ENCODE assay signal across 12 mouse cellular contexts in genomic region chr13:100581701-100582100, GRCm38 (mm10). TPM values are rescaled to one million over a fixed set of nuclear protein-coding genes. Genes with fewer than 3 reads are reported as not detected.
A peak's percentile ranks its signal among the peaks of the same experiment; 100 is the strongest.
DNase-seq lines count a peak whose midpoint lies in the region; ATAC-seq and TF ChIP-seq lines count a peak whose summit lies in the region.
"Had no signal": no experiment of that assay in that cellular context is flagged by ENCODE, and none has a peak within 500 bp of the region (broad histone marks: within the 10 kb centered on the region; RNA-seq: fewer than 3 reads in every experiment).

No protein-coding gene starts in this region.

- ATAC-seq in heart, embryonic 14.5 days (ENCODE audit: insufficient number of reproducible peaks, insufficient read depth, low FRiP score, low read depth): no peak
- peak; percentile 50; the same call in 1 of the 2 replicates for ATAC-seq in kidney, embryonic 16.5 days (ENCODE audit: low FRiP score, low TSS enrichment)
- no peak for ATAC-seq in forebrain, embryonic 13.5 days
- ATAC-seq: intestine, embryonic 16.5 days had no signal

- no peak overlapping the region for H3K4me3 ChIP-seq in heart, embryonic 14.5 days (ENCODE audit: control insufficient read depth in 1 of 2, insufficient read depth in 1 of 2, low read depth in 1 of 2, low read length in 2 of 2)
- H3K4me3 ChIP-seq in MEL (ENCODE audit: control insufficient read depth in 1 of 2, insufficient read depth in 1 of 2, low read depth in 2 of 2, low read length in 2 of 2): peak overlapping the region in 1 of 2 experiments; percentile 35; a peak in 3 of 4 replicates
- no peak overlapping the region for H3K4me3 ChIP-seq in kidney, embryonic 16.5 days (ENCODE audit: low read length)
- H3K4me3 ChIP-seq in forebrain, embryonic 13.5 days: no peak overlapping the region
- H3K4me3 ChIP-seq: limb, embryonic 15.5 days; neural tube, embryonic 15.5 days had no signal

- no peak for TF ChIP-seq CTCF in MEL (IDR thresholded peaks at IDR 0.05 in 2 of 3, conservative IDR thresholded peaks at IDR 0.05 in 1 of 3; ENCODE audit: control insufficient read depth in 1 of 3, insufficient read depth in 1 of 3, low read depth in 2 of 3, low read length in 3 of 3, poor library complexity in 1 of 3, severe bottlenecking in 1 of 3)

- 21% methylated on average over 3 of the region's 3 CpGs for whole genome bisulfite sequencing in heart, embryonic 14.5 days
- 18% methylated on average over 3 of the region's 3 CpGs for WGBS in kidney, embryonic 16.5 days
- WGBS in forebrain, embryonic 13.5 days: 41% methylated on average over 3 of the region's 3 CpGs

- TF ChIP-seq POLR2A in MEL (IDR thresholded peaks at IDR 0.05; ENCODE audit: control insufficient read depth in 1 of 2, insufficient read depth in 1 of 2, low read depth in 1 of 2, low read length in 2 of 2, poor library complexity in 1 of 2): no peak

- no peak for DNase-seq in heart, adult 8-10 months (ENCODE audit: low spot score)
- DNase-seq in MEL (ENCODE audit: low read depth, low spot score): peak; percentile 6
- DNase-seq in brain, adult 2 months (ENCODE audit: low read depth, low spot score): peak; percentile 32
- DNase-seq in gastrocnemius, postnatal 25 days: no peak
- no peak for DNase-seq in spleen, postnatal 10 days (ENCODE audit: low spot score in 2 of 2)
- DNase-seq: lung, postnatal 14 days had no signal

- H3K79me2 ChIP-seq in MEL (ENCODE audit: control insufficient read depth, insufficient read depth, low read length, poor library complexity): no peaks in the 10 kb centered on the region

- H3K4me1 ChIP-seq in heart, embryonic 14.5 days (ENCODE audit: control insufficient read depth in 2 of 2, insufficient read depth in 2 of 2, low read length in 2 of 2): peaks cover 0 to 3% of the 10 kb centered on the region in 2 experiments; a peak in 2 of 4 replicates
- no peaks in the 10 kb centered on the region; a peak in 1 of 4 replicates for H3K4me1 ChIP-seq in MEL (ENCODE audit: control insufficient read depth in 1 of 2, insufficient read depth in 2 of 2, low read length in 2 of 2)
- H3K4me1 ChIP-seq in kidney, embryonic 16.5 days (ENCODE audit: insufficient read depth, low read length): peaks cover 6% of the 10 kb centered on the region; the same call in 1 of the 2 replicates
- peaks cover 6% of the 10 kb centered on the region; the same call in 1 of the 2 replicates for H3K4me1 ChIP-seq in forebrain, embryonic 13.5 days
- H3K4me1 ChIP-seq: limb, embryonic 15.5 days; neural tube, embryonic 15.5 days had no signal

- no peaks in the 10 kb centered on the region for H3K27me3 ChIP-seq in heart, embryonic 14.5 days (ENCODE audit: control insufficient read depth, insufficient read depth, low read length)
- peaks cover 0 to 1% of the 10 kb centered on the region in 2 experiments; a peak in 1 of 4 replicates for H3K27me3 ChIP-seq in MEL (ENCODE audit: control insufficient read depth in 1 of 2, insufficient read depth in 2 of 2, low read length in 2 of 2)
- H3K27me3 ChIP-seq in kidney, embryonic 16.5 days (ENCODE audit: insufficient read depth, low read length): no peaks in the 10 kb centered on the region
- H3K27me3 ChIP-seq in forebrain, embryonic 13.5 days: no peaks in the 10 kb centered on the region
- H3K27me3 ChIP-seq: limb, embryonic 15.5 days; neural tube, embryonic 15.5 days had no signal

- peak overlapping the region in 1 of 2 experiments; percentile 19; a peak in 2 of 4 replicates for H3K27ac ChIP-seq in heart, embryonic 14.5 days (replicated peaks in 1 of 2; ENCODE audit: control insufficient read depth in 1 of 2, insufficient read depth in 1 of 2, low read depth in 2 of 2, low read length in 2 of 2)
- no peak overlapping the region for H3K27ac ChIP-seq in MEL (ENCODE audit: control insufficient read depth, low read depth, low read length)
- no peak overlapping the region for H3K27ac ChIP-seq in kidney, embryonic 16.5 days (ENCODE audit: low read length)
- no peak overlapping the region for H3K27ac ChIP-seq in forebrain, embryonic 13.5 days
- H3K27ac ChIP-seq: limb, embryonic 15.5 days; neural tube, embryonic 15.5 days had no signal

- no peak for TF ChIP-seq RAD21 in MEL (IDR thresholded peaks at IDR 0.05; ENCODE audit: low read depth, low read length)

- H3K4me2 ChIP-seq in heart, embryonic 14.5 days (ENCODE audit: low read length): 0 out of 2 replicates have a peak overlapping the region, but pooled peaks have one; percentile 7
- H3K4me2 ChIP-seq in kidney, embryonic 16.5 days (replicated peaks; ENCODE audit: low read depth, low read length): 0 out of 2 replicates have a peak overlapping the region, but pooled peaks have one; percentile 10
- H3K4me2 ChIP-seq in forebrain, embryonic 13.5 days: no peak overlapping the region
- H3K4me2 ChIP-seq: limb, embryonic 15.5 days; neural tube, embryonic 15.5 days had no signal

- no peaks in the 10 kb centered on the region for H3K36me3 ChIP-seq in heart, embryonic 14.5 days (ENCODE audit: control insufficient read depth, insufficient read depth, low read length)
- no peaks in the 10 kb centered on the region; a peak in 1 of 4 replicates for H3K36me3 ChIP-seq in MEL (ENCODE audit: control insufficient read depth in 1 of 2, insufficient read depth in 2 of 2, low read length in 2 of 2)
- no peaks in the 10 kb centered on the region for H3K36me3 ChIP-seq in kidney, embryonic 16.5 days (ENCODE audit: insufficient read depth, low read length)
- H3K36me3 ChIP-seq in forebrain, embryonic 13.5 days (ENCODE audit: poor library complexity, severe bottlenecking): no peaks in the 10 kb centered on the region
- H3K36me3 ChIP-seq: limb, embryonic 15.5 days; neural tube, embryonic 15.5 days had no signal

- 0 out of 2 replicates have a peak overlapping the region, but pooled peaks have one; percentile 28 for H3K9ac ChIP-seq in heart, embryonic 14.5 days (ENCODE audit: low read length)
- no peak overlapping the region for H3K9ac ChIP-seq in MEL (ENCODE audit: control insufficient read depth, low read depth, low read length, poor library complexity, severe bottlenecking)
- no peak overlapping the region for H3K9ac ChIP-seq in kidney, embryonic 16.5 days (replicated peaks; ENCODE audit: low read length)
- no peak overlapping the region for H3K9ac ChIP-seq in forebrain, embryonic 13.5 days
- H3K9ac ChIP-seq: limb, embryonic 15.5 days; neural tube, embryonic 15.5 days had no signal

- TF ChIP-seq EP300 in MEL (IDR thresholded peaks at IDR 0.05; ENCODE audit: low read depth in 1 of 2, low read length in 2 of 2): no peak

- H3K9me3 ChIP-seq in heart, embryonic 14.5 days (ENCODE audit: control insufficient read depth, low read length): no peaks in the 10 kb centered on the region
- H3K9me3 ChIP-seq in MEL (replicated peaks; ENCODE audit: insufficient read depth, low read length): no peaks in the 10 kb centered on the region
- H3K9me3 ChIP-seq in kidney, embryonic 16.5 days (ENCODE audit: low read length): no peaks in the 10 kb centered on the region
- no peaks in the 10 kb centered on the region for H3K9me3 ChIP-seq in forebrain, embryonic 13.5 days (replicated peaks)
- H3K9me3 ChIP-seq: limb, embryonic 15.5 days; neural tube, embryonic 15.5 days had no signal

TF ChIP-seq in MEL, 35 proteins besides CTCF, POLR2A, EP300 and RAD21:
- TF ChIP-seq HCFC1 (IDR thresholded peaks at IDR 0.05; ENCODE audit: low read depth, low read length): no peak
- no peak for TF ChIP-seq NRF1 (IDR thresholded peaks at IDR 0.05; ENCODE audit: insufficient read depth, low read depth, low read length, poor library complexity, severe bottlenecking)
- TF ChIP-seq MAFK (IDR thresholded peaks at IDR 0.05; ENCODE audit: borderline replicate concordance, low read depth, low read length): no peak
- no peak for TF ChIP-seq USF2 (IDR thresholded peaks at IDR 0.05; ENCODE audit: borderline replicate concordance in 1 of 2, insufficient read depth in 1 of 2, low read depth in 1 of 2, low read length in 2 of 2)
- no peak for TF ChIP-seq NELFE (IDR thresholded peaks at IDR 0.05; ENCODE audit: low read depth, low read length)
- no peak for TF ChIP-seq MAX (IDR thresholded peaks at IDR 0.05; ENCODE audit: low read length)
- TF ChIP-seq ZMIZ1 (IDR thresholded peaks at IDR 0.05; ENCODE audit: low read depth, low read length): no peak

RNA-seq across cellular contexts. Expression of gene Ocln, which starts 29.2 kb away (rescaled TPM):
- polyA plus RNA-seq in heart, embryonic 14.5 days (2014; fragmentation: Nextera tagmentation; extraction: Ambion mirVana): 2.0 and 2.1 TPM in 2 replicates
- total RNA-seq in heart, adult 8-10 months (2022): 1 to 10 TPM in 1 of 4 experiments, under 1 TPM in 3; 0.24 to 1.1 (median 0.66) TPM
- 0.23 and 0.31 TPM in 2 replicates for total RNA-seq in MEL (2012; rRNA removed)
- under 1 TPM in 1 of 2 experiments, not detected in 1; 0.58 TPM for polyA plus RNA-seq in MEL (2012; ENCODE audit: insufficient read depth in 1 of 2, insufficient read length in 2 of 2, low read depth in 1 of 2, low replicate concordance in 2 of 2, missing spikeins in 1 of 2)
- 34.3 and 34.4 TPM in 2 replicates for polyA plus RNA-seq in kidney, embryonic 16.5 days (2015; fragmentation: Nextera tagmentation; extraction: Ambion mirVana)
- total RNA-seq in gastrocnemius, postnatal 25 days (2021): under 1 TPM in 1 of 2 experiments, not detected in 1; 0.32 TPM
- 2.8 and 3.5 TPM in 2 replicates for polyA plus RNA-seq in forebrain, embryonic 13.5 days (2015; fragmentation: Nextera tagmentation; extraction: Ambion mirVana)

RNA-seq across cellular contexts. Expression of gene Marveld2, which starts 35.1 kb away (rescaled TPM):
- 3.1 and 3.6 TPM in 2 replicates for polyA plus RNA-seq in heart, embryonic 14.5 days (2014; fragmentation: Nextera tagmentation; extraction: Ambion mirVana)
- total RNA-seq in heart, adult 8-10 months (2022): under 1 TPM; 0.37 to 0.90 (median 0.63) TPM
- total RNA-seq in MEL (2012; rRNA removed): not detected in 2 replicates
- not detected for polyA plus RNA-seq in MEL (2012; ENCODE audit: insufficient read depth in 1 of 2, insufficient read length in 2 of 2, low read depth in 1 of 2, low replicate concordance in 2 of 2, missing spikeins in 1 of 2)
- polyA plus RNA-seq in kidney, embryonic 16.5 days (2015; fragmentation: Nextera tagmentation; extraction: Ambion mirVana): 18.8 and 20.5 TPM in 2 replicates
- under 1 TPM; 0.28 to 0.38 TPM for total RNA-seq in gastrocnemius, postnatal 25 days (2021)
- 1.1 TPM in 2 replicates for polyA plus RNA-seq in forebrain, embryonic 13.5 days (2015; fragmentation: Nextera tagmentation; extraction: Ambion mirVana)

Comparison
In these comparisons a context has a peak if more than half of its experiments do, and no peak if none do; other contexts are left out.
1. DNase-seq: peak in MEL (single experiment) and brain, adult 2 months (single experiment); none in heart, adult 8-10 months (single experiment), gastrocnemius, postnatal 25 days (single experiment) and spleen, postnatal 10 days (0 of 2).